Mouse (Mus musculus) cerebellum, adult 9-10 months (tissue): ENCODE data around the gene Trim65.

ENCODE experiments used
- DNase-seq: peaks from one replicate; pipeline ENCODE4 v3.0.0; 2022

The Trim65 gene

DNA sequence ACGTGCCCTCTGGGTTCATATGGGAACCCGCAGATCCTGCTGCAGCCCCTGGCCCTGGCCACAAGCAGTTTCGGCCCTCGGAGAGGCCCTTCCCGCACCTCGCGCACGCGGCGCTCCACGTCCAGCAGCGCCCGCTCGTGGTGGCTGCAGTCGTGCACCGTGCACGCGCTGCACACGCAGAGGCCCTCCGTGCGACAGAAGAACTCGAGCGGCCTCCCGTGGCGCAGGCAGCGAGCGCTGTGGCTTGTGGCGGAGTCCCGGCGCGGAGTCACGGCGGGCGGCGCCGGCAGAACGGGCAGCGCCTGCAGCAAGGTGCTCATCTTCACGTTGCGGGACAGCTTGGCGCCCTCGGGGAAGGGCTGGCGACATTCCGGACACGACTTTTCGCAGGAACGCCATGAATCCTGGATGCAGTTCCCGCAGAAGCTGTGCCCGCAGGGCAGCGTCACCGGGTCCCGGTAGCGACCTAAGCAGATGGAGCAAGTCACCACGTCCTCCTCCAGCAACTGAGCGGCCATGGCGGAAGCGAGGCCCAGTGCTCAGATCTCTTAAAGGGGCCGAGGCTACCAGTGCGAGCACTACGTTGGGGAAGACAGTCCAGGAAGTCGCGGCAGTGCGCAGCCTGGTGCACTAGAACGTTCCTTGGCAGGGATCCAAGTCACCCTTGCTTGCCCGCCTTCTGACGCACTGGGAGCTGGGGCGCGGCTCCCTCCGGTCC lies at the start of gene Trim65:
Trim65 (minus strand) TSS at position 641 of the 718 bp plus-strand sequence.
- peak; percentile 82 for DNase-seq

DNA sequence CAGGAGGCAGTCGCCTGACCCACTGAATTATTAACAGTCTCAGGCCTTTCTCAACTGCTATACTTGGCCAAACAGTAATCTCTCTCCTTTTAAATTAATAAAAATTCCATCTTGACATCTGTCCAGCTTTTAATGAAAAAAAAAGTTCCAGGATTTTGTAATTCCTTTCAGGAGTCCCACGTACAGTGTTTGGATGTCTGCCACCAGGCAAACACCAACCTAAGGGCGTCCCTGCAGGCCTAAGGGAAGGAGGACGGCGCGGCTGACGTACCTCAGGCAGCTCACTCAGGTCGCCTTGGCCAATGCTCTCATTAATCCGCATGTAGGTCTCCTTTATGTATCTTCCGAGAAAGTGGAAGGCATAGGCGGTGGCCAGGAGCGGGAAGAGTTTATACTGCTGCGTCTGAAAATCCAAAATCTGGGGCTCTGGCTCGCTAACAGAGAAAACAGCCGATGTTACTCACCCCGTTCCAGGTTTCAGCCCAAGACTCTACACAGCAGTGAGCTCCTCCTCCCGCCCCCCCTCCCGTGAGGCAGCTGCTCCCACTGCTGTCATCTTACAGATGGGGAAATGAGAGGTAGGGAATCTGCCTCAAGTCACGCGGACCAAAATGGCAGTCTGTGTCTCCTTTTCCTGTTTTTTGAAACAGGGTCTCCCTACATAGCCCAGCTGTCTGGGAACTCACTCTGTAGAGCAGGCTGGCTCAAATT lies 47.6 kb upstream of the Trim65 start:
- DNase-seq, result no peak

DNA sequence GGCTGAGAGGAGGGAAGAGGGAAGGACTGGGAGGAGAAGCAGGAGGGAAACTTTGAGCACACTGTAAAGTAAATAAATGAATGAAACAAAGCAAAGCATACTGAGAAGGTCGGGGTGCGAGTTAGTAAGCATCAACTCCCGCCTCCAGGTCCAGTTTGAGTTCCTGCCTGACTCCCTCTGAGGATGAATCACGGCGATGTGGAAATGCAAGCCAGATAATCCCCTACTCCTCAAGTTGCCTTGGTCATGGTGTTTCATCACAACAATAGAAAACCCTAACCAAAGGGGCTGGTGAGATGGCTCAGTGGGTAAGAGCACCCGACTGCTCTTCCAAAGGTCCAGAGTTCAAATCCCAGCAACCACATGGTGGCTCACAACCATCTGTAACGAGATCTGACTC lies 45.1 kb upstream of the Trim65 start:
- DNase-seq, result no peak

DNA sequence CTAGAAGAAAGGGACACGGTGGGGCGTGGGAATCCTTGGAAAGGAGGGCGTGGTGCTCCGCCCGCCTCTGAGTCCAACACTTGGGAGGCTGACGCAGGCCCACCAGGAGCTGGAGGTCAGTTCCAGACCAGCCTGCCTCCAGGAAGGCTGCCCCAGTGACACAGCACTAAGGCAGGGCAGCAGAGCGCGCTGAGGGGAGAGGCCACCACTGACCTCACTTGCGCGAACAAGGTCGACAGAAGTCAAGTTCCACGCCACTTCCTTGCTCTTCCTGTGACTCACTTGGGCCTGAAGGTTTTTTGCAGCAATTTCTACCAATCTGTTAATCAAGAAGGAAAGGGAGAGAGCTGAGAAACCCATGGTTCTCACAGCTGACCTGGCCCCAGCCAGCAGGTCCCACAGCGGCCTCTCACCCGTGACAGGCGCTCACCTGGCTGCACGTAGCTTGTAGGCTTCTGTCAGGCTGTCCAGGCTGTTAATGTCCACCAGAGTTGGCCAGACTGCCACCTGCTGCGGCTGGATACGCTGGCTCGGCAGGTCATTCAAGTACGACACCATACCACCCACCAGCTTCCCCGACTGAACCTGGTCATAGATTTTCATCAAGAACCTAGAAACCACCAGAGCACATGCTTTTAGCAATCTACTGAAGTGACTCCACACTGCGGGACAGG lies 44.0 kb upstream of the Trim65 start:
- no peak for DNase-seq

DNA sequence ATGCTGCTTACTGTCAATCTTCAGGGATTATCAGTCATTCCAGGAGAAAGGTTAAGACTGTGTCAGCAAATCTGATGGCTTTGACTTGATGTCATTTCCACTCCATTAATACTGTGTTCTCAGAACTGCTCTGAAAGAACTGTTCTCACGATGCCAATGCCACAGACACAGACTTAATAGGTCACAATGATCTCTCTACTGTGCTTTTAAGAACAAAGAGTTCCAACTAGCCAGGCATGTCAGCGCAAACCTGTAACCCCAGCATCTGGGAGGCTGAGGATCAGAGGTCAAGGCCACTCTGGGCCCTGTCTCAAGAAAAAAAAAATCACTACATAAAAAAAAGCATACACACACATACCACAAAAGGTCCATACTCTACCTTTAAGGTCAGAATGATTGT lies 41.0 kb upstream of the Trim65 start:
- no peak for DNase-seq

DNA sequence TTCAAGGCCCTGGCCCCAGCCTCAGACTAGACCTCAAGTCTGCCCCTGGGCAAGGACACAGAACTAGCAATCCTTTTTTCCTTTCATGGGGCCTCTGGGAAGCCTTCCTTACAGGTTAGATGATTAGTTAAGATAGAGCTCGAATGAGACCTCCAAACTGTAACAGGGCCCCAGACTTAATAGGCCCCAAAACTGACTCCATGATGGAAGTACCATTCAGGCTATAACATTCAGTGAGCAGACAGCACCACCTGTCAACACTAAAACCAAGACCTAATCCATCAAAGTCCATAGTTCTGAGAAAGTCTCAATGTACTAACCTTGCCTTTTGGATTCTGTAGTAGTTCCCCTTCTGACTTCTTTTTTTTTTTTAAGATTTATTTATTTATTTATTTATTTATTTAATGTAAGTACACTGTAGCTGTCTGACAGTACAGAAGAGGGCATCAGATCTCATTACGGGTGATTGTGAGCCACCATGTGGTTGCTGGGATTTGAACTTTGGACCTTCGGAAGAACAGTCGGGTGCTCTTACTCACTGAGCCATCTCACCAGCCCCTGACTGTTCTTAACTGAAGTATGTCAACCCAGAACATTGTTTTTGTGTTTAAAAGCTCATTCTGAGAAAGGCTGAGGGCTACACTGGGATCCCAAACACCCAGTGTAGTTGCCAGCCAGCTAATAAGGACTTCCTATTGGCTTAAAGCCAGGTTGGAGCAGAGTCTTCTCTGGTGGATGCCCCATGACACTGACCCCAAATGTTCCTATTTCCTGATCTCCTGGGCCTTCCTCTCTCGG lies 39.3 kb upstream of the Trim65 start:
- DNase-seq, result peak; percentile 36

DNA sequence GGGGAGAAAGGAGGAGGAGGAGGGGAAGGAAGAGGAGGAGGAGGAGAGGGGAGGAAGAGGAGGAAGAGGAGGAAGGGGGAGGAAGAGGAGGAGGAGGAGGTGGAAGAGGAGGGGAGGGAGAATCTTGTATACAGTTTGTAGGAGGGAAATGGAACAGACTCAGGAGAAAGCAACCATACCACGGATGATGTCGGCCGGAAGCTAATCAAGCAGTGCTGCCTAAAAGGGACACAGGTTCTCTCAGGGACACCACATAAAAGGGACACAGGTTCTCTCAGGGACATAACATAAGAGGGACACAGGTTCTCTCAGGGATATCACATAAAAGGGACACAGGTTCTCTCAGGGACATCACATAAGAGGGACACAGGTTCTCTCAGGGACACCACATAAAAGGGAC lies 38.3 kb upstream of the Trim65 start:
- DNase-seq, result peak; percentile 41

DNA sequence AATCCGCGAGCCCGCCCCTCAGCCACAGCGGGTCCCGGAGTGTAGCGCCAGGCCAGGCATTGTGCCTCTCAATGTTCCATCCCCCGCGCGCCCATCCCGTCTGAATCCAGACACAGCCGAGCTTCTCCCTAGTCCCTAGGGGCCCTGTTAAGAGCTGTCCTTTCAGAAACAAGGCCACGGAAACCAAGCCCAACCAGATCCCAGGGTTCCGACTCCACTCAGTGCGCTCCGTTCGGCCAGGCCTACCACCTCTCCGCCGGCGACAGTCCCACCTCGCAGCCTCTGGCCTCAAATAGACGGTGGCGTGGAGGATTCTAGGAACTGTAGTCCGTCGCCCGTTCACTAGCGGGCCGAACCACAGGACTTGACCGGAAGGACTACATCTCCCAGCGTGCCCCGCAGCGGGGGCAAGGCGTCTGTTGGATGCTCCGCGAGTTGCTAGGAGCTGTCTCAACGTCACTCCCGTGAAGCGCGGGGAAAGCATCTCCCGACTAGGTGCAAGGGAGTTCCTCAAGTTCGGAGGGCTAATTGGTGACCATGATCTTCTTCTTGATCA lies 37.0 kb upstream of the Trim65 start, which contains the start of gene Fbf1:
Fbf1 (minus strand) TSS at position 283 of the 556 bp plus-strand sequence.
- peak; percentile 96 for DNase-seq

DNA sequence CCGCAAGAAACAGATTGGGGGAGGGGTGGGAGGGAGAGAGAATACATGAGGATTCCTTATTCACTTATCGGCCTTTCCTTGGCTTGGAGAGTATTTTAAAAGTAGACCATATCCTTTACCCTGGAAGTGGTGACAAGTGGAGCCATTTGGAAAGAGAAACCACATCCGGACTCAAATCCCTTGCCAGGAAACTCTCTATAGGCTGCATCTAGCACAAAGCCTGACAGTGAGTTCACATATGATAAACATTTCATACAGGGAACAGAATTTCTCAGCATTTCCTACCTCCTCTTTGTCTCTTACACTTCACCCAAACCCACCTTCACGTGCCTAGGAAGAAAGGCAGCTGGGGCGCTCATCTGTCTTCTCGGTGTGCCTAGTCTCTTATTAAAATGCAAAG lies 36.3 kb upstream of the Trim65 start:
- DNase-seq, result no peak

DNA sequence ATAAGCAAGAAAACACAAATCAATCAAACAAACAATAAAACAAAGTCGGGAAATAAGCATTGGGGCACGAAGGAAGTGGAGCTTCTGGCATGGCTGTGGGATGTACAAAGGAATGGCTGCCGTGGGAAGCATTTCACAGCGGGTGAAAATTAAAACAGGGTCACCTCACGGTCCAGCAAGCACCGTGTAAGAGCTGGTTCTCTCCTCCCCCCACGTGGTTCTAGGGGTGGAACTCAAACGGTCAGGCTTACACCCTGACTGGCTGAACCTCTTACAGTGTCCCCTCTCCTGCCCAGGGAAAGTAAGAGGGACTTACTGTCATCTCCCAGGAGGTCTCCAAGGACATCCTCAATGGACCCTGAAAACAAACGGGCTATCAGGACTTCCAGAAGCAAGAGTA lies 32.1 kb upstream of the Trim65 start:
- DNase-seq, result no peak

DNA sequence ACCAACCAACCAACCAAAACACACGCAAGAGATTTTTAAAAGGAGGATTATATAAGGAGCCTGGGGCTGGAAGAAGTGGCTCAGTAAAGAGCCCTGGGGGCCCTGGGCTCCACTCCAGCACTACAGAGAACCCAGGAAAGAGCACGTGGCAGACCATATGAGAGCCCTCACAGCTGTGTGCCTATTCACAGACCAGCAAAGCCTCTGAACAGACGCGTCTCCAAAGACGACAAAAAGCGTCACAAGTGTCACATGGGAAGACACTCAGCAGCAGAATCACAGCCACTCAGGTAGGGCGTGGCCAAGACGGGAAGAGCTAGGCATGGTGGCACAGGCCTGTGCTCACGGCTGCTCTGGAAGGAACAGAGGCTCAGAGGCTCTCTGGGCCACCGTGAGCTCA lies 31.2 kb upstream of the Trim65 start:
- DNase-seq, result no peak

DNA sequence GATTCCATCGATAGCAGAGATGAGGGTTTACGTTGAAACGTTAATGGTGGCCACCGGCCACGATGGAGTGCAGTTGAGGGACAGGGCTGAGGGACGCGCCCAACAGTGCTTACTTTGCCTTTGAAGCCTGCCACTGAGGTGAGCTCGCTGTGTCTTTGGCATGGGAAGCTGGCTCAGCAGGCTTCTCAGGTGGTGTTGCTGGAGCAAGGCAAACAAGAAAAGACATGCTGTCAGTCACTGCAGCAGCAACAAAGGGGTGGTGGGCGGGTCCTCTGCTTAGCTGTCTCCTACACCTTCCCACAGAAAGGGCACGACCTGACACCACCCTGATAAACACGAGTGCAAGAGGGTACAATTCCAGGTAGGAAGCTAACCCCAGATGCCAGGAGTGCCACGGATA lies 30.4 kb upstream of the Trim65 start:
- no peak for DNase-seq

DNA sequence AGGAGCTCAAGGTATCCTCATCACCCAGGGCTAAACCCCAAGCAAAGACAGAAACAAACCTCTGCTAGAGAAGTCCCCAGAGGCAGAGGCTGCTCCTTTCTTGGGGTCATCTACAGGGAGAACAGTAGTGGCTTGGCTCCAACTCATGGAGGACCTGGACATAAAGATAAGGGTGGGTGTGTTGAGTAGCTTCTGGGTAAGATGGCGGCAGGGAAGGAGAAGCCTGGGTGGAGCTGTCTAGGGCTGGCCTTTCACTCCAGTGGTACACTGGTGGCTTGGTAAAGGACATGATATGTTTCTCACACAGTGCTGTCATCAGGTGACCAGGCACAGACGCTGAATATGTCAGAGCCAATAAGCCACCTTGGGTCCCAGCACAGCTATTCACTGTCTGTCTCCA lies 20.0 kb upstream of the Trim65 start:
- DNase-seq, result peak; percentile 41

DNA sequence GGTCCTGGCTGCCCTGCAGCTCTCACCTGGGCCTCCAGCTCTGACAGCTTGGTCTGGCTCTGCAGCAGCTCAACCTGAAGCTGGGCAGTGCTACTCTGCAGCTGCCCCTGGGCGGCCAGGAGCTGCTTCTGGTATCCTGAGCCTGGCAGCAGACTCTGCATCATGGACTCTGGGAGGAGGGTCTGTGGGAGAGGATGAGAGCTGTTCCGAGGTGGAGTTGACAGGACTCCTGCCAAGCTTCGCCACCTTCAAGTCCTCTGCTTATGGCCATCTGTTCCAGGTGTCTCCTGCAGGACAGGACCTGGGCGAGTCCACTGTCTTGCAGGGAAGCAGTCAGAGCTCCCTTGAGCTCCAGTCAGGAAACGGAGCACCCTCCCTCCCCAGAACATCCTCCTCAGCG lies 18.4 kb upstream of the Trim65 start:
- peak; percentile 73 for DNase-seq

DNA sequence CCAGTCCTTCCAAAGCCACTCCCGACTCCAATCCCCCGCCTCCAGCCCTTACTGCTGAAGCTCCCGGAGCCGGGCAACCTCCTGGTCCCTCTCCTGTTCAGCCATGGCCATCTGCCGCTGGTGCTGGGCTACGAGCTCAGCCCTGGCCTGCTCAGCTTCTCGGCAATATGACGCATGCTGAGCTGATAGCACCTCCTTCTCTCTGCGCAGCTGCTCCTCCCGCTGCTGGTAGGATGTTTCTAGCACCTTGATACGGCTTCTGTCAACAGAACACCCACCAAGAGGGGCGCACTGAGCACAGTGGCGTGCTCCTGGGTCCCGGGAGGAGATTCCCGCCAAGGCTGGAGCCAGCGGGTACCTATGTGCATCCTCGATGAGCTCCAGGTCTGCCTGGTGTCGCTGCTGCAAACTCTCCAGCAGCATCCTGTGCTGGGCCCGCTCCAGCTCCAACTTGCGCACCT lies 17.9 kb upstream of the Trim65 start:
- DNase-seq, result peak; percentile 84

DNA sequence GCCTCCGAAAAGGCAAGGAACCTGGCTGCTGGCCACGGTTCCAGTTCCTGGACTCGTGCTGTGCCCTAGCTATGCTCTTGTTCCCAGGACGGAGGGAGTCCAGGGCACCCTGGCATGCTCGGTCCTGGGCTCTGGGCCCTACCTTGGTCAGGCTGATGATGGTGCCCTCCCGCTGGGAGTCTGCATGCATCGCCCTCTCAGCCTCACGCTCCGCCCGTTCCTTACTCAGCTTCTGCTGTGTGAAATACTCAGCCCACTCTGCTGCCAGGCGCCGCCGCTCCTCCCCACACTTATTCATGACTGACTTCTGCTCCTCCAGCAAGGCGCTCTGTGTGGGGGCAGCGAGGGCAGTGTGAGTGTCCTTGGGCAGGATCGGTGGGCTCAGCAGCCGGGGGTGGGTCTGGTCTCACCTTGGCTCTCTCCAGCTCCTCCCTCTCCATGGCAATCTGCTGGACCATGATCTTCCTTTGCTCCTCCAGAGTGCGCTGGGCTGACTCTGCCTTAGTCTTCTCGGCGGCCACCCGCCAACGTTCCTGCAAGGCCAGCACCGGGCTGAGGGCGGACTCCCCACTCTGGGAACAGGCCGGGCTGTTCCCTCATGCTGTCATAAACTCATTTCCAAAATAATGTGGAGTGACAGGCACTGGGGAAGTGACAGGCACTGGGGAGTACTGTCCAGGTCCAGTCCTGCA lies 15.5 kb upstream of the Trim65 start:
- peak; percentile 70 for DNase-seq

DNA sequence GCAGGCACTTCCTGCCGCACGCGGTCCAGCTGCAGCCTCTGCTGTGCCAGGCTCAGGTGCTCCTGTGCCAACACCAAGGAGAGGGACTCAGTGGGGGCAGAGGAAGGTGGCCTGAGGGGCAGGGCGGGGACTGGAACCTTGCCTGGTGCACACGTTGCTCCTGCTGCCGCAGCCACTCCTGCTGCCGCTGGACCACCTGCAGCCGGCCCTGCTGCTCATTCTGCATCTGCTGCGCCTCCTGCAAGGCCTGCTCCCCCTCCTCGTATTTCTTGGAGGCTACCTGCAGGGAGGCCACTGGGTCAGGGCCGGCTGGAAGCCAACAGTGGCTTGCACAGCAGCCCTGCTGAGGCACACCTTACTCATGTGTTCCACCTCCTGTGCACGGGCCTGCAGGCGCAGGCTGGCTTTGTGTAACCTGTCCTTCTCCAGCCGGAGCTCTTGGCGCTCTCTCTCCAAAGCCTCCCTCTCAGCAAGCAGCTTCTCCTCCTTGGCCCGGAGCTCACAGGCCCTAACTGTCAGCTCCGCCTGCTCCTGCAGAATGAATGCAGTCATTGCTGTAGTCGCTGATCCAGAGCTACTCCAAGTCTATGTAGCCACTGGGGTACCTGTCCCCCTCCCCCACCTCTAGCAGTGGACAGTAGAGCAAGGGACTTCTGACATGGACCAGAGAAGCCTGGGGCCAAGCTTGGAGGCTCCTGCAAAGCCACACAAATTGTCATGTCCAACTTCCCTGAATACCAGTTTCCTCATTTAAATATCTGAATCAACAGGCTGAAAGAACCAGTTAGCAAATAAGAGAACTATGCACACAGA lies 14.8 kb upstream of the Trim65 start:
- DNase-seq, result peak; percentile 78

DNA sequence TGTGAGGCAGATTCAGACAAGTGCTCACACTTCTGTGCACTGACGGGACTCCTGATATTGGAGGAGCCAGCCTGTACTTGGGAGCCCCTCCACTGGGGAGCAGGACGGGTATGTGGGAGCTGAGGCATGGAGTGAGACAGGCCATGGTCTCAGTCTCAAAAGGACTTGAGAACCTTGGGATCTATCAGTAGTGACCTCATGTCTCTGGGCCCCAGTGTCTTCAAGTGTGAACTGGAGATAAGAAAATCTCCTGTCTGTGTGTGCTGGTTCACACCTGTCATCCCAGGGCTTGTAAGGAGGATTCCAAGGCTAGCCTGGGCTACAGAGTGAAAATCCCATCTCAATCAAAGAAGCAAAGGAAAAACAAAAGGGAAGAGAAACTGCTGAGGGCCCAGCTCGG lies 12.5 kb upstream of the Trim65 start:
- no peak for DNase-seq

DNA sequence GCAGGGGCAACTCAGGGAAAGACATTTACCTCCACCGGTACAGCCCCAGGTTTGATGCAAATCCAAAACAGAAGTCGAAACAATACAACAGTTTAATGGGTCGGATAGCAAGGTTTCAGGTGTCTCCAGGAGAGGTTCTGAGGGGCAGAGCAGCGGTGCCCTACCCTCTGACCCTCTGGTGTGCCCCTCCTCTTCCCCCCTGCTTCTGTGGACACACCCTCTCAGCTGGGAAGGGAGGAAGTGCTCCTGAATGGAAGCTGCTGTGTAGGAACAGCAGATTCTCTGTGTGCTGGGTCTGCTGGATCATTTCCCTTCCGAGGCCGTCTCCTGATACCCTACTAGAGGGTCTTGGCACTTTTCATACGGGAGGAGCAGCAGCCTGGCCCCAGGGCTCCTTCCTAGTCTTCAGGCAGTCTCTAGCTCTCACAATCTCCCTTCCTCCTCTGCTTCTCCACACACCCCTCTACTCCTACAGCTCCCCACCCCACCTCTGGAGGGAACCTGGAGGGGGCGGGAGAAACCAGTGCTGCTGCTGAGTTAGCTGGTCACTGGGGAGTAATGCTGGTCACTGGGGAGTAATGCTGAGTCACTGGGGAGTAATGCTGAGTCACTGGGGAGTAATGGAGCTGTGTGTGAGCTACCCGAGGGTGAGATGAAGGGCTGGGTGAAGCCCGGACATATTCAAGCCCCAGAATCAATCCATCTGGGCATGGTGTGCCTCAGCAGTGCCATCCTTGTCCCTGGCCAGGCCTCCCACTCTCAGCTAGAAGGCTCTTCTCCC lies 11.5 kb upstream of the Trim65 start:
- peak; percentile 39 for DNase-seq

DNA sequence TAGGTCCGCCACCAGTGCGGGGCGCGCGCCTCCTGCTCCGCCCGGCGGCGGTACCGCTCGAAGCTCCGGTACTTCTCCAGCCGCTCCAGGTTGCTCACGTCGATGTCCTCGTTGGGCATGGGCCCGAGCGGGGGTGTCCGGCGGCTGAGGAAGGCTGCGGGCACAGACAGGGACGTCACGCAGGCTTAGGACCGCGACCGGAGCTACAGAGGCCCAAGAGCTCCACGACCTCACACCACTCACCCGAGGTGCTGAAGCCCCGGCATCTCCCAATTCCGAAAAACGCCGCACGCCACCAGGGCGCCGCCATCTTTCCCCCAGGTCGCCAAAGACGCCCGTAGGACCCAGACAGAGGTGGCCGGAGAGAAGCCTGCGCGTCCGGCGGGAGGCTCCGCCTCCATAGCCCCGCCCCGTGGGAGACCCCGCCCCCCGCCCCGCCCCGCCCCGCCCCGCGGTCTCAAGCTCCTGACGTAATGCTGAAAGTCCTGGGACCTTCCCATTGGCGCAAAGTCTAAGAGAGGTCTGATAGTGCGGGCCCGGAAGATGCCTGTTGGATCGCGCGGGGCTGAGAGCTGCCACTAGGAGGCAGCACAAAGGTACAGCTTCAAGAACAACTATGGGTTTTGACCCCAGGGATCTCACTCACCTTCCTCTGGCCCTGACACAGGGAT lies 7.7 kb upstream of the Trim65 start, which contains the start of gene Mrpl38:
Mrpl38 (minus strand) TSS at position 401 of the 671 bp plus-strand sequence.
- DNase-seq, result peak; percentile 94
